Mouse (Mus musculus): ENCODE measurements around the gene Maco1. TPM values are rescaled to one million over a fixed set of nuclear protein-coding genes. Genes with fewer than 3 reads are reported as not detected.

The Maco1 gene
- polyA plus RNA-seq, 1 experiment from 2014 or later: 34.4 TPM

DNA sequence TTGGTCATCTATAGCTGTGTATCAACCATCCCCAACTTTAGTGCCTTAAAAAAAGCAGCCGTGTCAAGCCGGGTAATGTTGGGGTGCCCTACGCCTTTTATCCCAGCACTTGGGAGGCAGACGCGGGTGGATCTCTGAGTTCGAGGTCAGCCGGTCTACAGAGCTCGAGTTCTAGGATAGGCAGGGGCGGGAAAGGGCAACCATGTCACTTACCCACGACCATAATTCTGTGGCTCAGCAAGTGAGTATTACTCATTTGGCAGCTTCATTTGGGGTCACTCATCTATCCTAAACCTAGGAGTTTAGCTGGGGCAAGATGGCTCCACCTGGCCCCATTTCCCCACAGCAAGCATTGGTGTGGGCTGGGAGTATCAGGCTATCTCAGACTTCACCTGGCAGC, 14.9 kb upstream of the Maco1 start:
- ATAC-seq (ENCODE audit: insufficient read depth): no peak
- peak overlapping the region; percentile 30; the same call in 1 of the 2 replicates for H3K4me2 ChIP-seq
- no peak for TF ChIP-seq CTCF (IDR thresholded peaks at IDR 0.05; ENCODE audit: low read depth)

DNA sequence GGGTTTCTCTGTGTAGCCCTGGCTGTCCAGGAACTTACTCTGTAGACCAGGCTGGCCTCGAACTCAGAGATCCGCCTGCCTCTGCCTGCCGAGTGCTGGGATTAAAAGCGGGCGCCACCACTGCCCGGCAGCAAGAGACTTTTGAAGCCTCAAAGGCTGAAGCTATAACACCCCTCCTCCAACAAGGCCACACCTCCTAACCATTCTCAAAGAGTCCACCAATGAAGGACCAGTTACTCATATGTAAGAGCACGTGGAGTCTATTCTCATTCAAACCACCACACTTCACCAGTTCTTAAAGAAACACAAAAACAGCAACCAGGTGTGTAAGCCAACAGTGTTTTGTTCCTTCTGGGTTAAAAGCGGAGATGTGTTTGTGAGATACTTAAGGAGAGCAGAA, 14.5 kb upstream of the Maco1 start:
- H3K27ac ChIP-seq (ENCODE audit: low read depth): no peak overlapping the region
- 87% methylated on average over 8 of the region's 8 CpGs for WGBS

More for the DNA sequence above, 14.9 kb upstream of the Maco1 start:
- 0 out of 2 replicates have a peak, but pooled peaks cover 3% of the 10 kb centered on the region for H3K4me1 ChIP-seq (ENCODE audit: insufficient read depth)
- no peaks in the 10 kb centered on the region for H3K9me3 ChIP-seq (ENCODE audit: low read depth, low read length)
- H3K27ac ChIP-seq (ENCODE audit: low read depth): peak overlapping the region; percentile 10; the same call in 1 of the 2 replicates
- no peaks in the 10 kb centered on the region for H3K36me3 ChIP-seq (ENCODE audit: insufficient read depth)
- H3K4me3 ChIP-seq (ENCODE audit: low read depth, low read length): peak overlapping the region; percentile 3; the same call in 1 of the 2 replicates
- DNase-seq: no peak
- WGBS: 82% methylated on average over 10 of the region's 10 CpGs
- no peak overlapping the region; the same call in 1 of the 2 replicates for H3K9ac ChIP-seq
- peaks cover 22% of the 10 kb centered on the region for H3K27me3 ChIP-seq (ENCODE audit: insufficient read depth, low read length)

DNA sequence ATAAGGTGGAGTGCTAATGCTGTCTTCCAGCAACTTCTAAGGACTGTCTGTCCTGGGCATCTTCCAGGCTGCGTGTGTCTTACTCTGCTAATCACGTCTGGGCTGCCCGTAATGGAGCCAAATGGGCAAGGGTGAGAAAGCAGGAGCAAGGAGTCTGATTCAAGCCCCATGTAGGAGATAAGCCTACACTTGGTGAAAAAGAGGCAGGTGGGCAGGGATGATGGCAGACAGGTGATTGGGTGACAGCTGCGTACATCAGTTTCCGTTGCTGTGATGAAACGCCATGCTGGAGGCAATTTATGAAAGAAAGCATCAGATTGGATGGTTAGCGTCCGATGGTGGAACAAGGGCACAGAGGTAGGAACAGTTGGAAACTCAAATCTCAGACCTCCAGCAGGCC, 14.1 kb upstream of the Maco1 start:
- no peak overlapping the region for H3K9ac ChIP-seq
- no peak overlapping the region; the same call in 1 of the 2 replicates for H3K4me2 ChIP-seq
- TF ChIP-seq CTCF (IDR thresholded peaks at IDR 0.05; ENCODE audit: low read depth): no peak
- 85% methylated on average over 8 of the region's 8 CpGs for WGBS
- H3K36me3 ChIP-seq (ENCODE audit: insufficient read depth): no peaks in the 10 kb centered on the region
- H3K27me3 ChIP-seq (ENCODE audit: insufficient read depth, low read length): peaks cover 22% of the 10 kb centered on the region
- ATAC-seq (ENCODE audit: insufficient read depth): no peak
- DNase-seq: no peak
- H3K4me3 ChIP-seq (ENCODE audit: low read depth, low read length): no peak overlapping the region
- 0 out of 2 replicates have a peak, but pooled peaks cover 3% of the 10 kb centered on the region for H3K4me1 ChIP-seq (ENCODE audit: insufficient read depth)
- H3K9me3 ChIP-seq (ENCODE audit: low read depth, low read length): no peaks in the 10 kb centered on the region
- no peak overlapping the region for H3K27ac ChIP-seq (ENCODE audit: low read depth)

More for the DNA sequence above, 14.5 kb upstream of the Maco1 start:
- no peak overlapping the region for H3K4me3 ChIP-seq (ENCODE audit: low read depth, low read length)
- no peaks in the 10 kb centered on the region for H3K36me3 ChIP-seq (ENCODE audit: insufficient read depth)
- no peak overlapping the region for H3K9ac ChIP-seq
- H3K27me3 ChIP-seq (ENCODE audit: insufficient read depth, low read length): peaks cover 22% of the 10 kb centered on the region
- DNase-seq (no peak), ATAC-seq (ENCODE audit: insufficient read depth) (no peak)
- TF ChIP-seq CTCF (IDR thresholded peaks at IDR 0.05; ENCODE audit: low read depth): no peak
- no peaks in the 10 kb centered on the region for H3K9me3 ChIP-seq (ENCODE audit: low read depth, low read length)
- peak overlapping the region; percentile 30; the same call in 1 of the 2 replicates for H3K4me2 ChIP-seq
- 0 out of 2 replicates have a peak, but pooled peaks cover 3% of the 10 kb centered on the region for H3K4me1 ChIP-seq (ENCODE audit: insufficient read depth)

DNA sequence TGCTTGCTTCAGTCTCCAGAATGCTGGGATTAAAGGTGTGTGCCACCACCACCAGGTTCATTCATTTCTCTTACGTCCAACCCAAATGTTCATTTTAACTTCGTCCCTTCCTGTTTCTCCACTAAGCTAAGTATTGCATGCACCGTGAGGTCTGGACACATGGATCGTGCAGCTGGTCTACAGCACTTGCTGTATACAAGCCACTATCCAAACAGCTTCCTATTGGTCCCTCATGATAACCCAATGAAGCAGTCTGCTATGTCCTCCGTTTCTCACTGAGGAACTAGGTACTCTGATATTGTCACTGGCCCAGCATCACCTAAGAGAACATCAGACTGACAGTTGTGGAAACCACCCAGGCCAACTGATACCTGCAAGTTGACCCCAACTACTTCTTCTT, 12.6 kb upstream of the Maco1 start:
- H3K9me3 ChIP-seq (ENCODE audit: low read depth, low read length): no peaks in the 10 kb centered on the region
- 85% methylated on average over 5 of the region's 5 CpGs for WGBS
- no peak overlapping the region for H3K9ac ChIP-seq
- ATAC-seq (ENCODE audit: insufficient read depth) (no peak), DNase-seq (no peak)
- no peaks in the 10 kb centered on the region for H3K36me3 ChIP-seq (ENCODE audit: insufficient read depth)
- peak overlapping the region; percentile 9; the same call in 1 of the 2 replicates for H3K4me3 ChIP-seq (ENCODE audit: low read depth, low read length)
- no peak overlapping the region for H3K27ac ChIP-seq (ENCODE audit: low read depth)
- H3K27me3 ChIP-seq (ENCODE audit: insufficient read depth, low read length): peaks cover 22% of the 10 kb centered on the region
- TF ChIP-seq CTCF (IDR thresholded peaks at IDR 0.05; ENCODE audit: low read depth): no peak
- no peak overlapping the region; the same call in 1 of the 2 replicates for H3K4me2 ChIP-seq
- 0 out of 2 replicates have a peak, but pooled peaks cover 3% of the 10 kb centered on the region for H3K4me1 ChIP-seq (ENCODE audit: insufficient read depth)

DNA sequence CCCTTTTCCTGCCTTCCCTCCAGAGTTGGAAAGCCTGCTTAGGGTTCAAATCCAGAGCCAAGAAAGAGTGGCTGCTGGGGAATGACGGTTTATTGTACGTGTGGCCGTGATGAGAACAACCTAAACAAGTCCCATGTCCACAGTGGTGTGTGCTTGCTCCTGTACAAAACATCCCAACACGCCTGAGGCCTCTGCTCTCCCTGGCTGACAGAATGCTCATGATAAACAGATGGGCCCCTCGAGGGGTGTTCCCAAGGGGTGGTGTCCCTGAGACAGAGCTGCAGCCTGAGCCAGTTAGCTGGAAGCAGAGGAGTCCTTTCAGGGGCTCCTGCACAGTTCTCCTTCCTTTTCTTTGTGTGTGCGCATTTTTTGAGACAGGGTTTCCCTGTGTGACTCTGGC, 12.2 kb upstream of the Maco1 start:
- DNase-seq (peak; percentile 17), ATAC-seq (ENCODE audit: insufficient read depth) (no peak)
- peaks cover 21% of the 10 kb centered on the region for H3K27me3 ChIP-seq (ENCODE audit: insufficient read depth, low read length)
- H3K4me2 ChIP-seq: no peak overlapping the region; the same call in 1 of the 2 replicates
- peak overlapping the region; percentile 17; the same call in 1 of the 2 replicates for H3K4me3 ChIP-seq (ENCODE audit: low read depth, low read length)
- TF ChIP-seq CTCF (IDR thresholded peaks at IDR 0.05; ENCODE audit: low read depth): no peak
- WGBS: 48% methylated on average over 6 of the region's 6 CpGs
- no peak overlapping the region; the same call in 1 of the 2 replicates for H3K27ac ChIP-seq (ENCODE audit: low read depth)
- 0 out of 2 replicates have a peak, but pooled peaks cover 3% of the 10 kb centered on the region for H3K4me1 ChIP-seq (ENCODE audit: insufficient read depth)
- no peaks in the 10 kb centered on the region for H3K9me3 ChIP-seq (ENCODE audit: low read depth, low read length)
- no peaks in the 10 kb centered on the region for H3K36me3 ChIP-seq (ENCODE audit: insufficient read depth)
- no peak overlapping the region for H3K9ac ChIP-seq

DNA sequence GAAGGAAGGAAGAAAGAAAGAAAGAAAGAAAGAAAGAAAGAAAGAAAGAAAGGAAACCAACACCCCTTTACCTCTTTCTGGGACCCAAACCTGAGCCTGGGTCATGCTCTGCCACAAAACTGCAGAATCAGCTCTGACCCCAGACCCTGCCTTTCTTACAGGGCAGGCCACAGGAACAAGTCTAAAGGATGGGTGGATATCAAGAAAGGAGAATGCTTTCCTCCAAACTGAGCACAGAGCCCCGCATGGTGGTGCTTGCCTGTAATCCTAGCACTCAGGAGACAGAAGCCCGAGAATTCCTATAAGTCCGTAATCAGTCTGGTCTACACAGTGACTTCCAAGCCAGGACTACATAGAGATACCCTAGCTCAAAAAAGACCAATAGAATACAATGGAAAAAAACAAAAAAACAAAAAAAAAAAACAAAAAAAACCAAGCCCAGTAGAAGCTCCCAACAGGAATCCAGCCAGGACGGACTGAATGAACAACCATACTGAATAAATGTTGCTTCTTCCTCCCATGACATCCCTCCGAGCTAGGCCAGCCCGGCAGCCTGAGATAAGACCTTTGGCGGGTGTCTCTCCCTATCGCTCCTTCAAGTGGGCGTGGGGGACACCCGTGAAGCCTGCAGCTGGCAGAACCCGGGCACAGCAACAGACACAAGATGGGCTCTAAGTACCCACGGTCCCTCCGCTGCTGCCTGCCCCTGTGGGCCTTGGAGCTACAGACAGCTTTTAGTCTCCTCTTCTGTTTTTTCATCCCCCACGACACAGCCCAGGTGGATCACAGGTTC, 11.0 kb upstream of the Maco1 start, which contains the start of gene Rhd:
Gene Rhd, plus strand, starts transcription at position 600 of the 793 bp plus-strand sequence.
- no peak for DNase-seq
- WGBS: 52% methylated on average over 14 of the region's 14 CpGs
- ATAC-seq (ENCODE audit: insufficient read depth): no peak

DNA sequence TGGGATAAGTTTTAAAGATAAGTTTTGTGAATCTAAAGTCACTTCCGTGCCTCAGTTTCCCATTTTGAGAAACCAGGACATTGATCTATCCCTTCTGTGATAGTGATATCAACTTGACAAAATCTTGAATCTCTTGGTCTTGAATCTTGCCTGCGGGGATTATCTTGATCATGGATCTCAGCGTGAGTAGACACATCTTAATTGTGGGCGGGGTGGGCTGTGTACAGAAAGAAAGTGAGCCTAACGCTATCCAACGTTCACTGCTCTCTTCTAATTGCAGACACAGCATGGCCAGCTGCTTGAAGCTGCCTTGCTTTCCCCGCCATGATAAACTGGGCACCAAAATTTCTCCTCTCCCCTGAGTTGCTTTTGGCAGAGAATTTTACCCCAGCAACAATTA, 9.9 kb upstream of the Maco1 start:
- H3K27ac ChIP-seq (ENCODE audit: low read depth): no peak overlapping the region

More for the DNA sequence above, 11.0 kb upstream of the Maco1 start, which contains the start of gene Rhd:
- no peaks in the 10 kb centered on the region for H3K36me3 ChIP-seq (ENCODE audit: insufficient read depth)
- H3K4me2 ChIP-seq: no peak within 1 kb of the TSS
- H3K4me1 ChIP-seq (ENCODE audit: insufficient read depth): no peaks in the 10 kb centered on the region
- peak within 1 kb of the TSS; percentile 9; the same call in 1 of the 2 replicates for H3K9ac ChIP-seq
- H3K27me3 ChIP-seq (ENCODE audit: insufficient read depth, low read length): peaks cover 9% of the 10 kb centered on the region
- H3K4me3 ChIP-seq (ENCODE audit: low read depth, low read length): peak within 1 kb of the TSS; percentile 17; the same call in 1 of the 2 replicates
- H3K27ac ChIP-seq (ENCODE audit: low read depth): no peak within 1 kb of the TSS; the same call in 1 of the 2 replicates
- TF ChIP-seq CTCF (IDR thresholded peaks at IDR 0.05; ENCODE audit: low read depth): no peak
- no peaks in the 10 kb centered on the region for H3K9me3 ChIP-seq (ENCODE audit: low read depth, low read length)

More for the DNA sequence above, 9.9 kb upstream of the Maco1 start:
- Histone ChIP-seq H3K4me2 (no peak overlapping the region), H3K9me3 (ENCODE audit: low read depth, low read length) (no peaks in the 10 kb centered on the region), H3K9ac (no peak overlapping the region), H3K27me3 (ENCODE audit: insufficient read depth, low read length) (no peaks in the 10 kb centered on the region), H3K4me1 (ENCODE audit: insufficient read depth) (no peaks in the 10 kb centered on the region), H3K4me3 (ENCODE audit: low read depth, low read length) (no peak overlapping the region), H3K36me3 (ENCODE audit: insufficient read depth) (no peaks in the 10 kb centered on the region)
- 77% methylated on average over 7 of the region's 7 CpGs for WGBS
- TF ChIP-seq CTCF (IDR thresholded peaks at IDR 0.05; ENCODE audit: low read depth): no peak
- DNase-seq: no peak
- ATAC-seq (ENCODE audit: insufficient read depth): no peak

All from lung, embryonic 14.5 days (tissue).